Mouse (Mus musculus) E14TG2a.4 (cell line): ENCODE measurements at regions not wholly inside any gene's neighbourhood (a gene's known extent, or its start where the extent isn't known, plus 50 kb on each side); places are given as distances from the start of the nearest gene placed in this dataset.

Experiments
- CTCF ChIP-seq: conservative IDR thresholded peaks from 2 replicates; pipeline ENCODE4 v1.5.1; 2014; ENCODE audit warnings: low read length
- NANOG ChIP-seq: IDR thresholded peaks from 2 replicates; pipeline ENCODE4 v1.6.1; 2014; ENCODE audit warnings: borderline replicate concordance, low read length, mixed read lengths

GRCm38 (mm10) chr14:78179576-78179975, 90.8 kb upstream of the Fam216b start:
- TF ChIP-seq CTCF (no peak), NANOG (no peak)
